Mouse (Mus musculus) liver, adult 2 months (tissue): ENCODE measurements around the gene Sdha. TPM values are rescaled to one million over a fixed set of nuclear protein-coding genes. Genes with fewer than 3 reads are reported as not detected.

Source experiments
- DNase-seq: peaks from one replicate; pipeline ENCODE4 v3.0.0-alpha.2; 2011; ENCODE audit warnings: low read depth, low spot score; ENCODE audit errors: extremely low read depth
- H3K27ac ChIP-seq: fragments of 200-500 bp; replicated peaks from 2 replicates; pipeline ENCODE4 v1.5.1; 2012; ENCODE audit warnings: low read depth, mild to moderate bottlenecking, control low read depth, inconsistent platforms, low read length; ENCODE audit not compliant: insufficient read depth
- H3K27me3 ChIP-seq: fragments of 200-500 bp; 2 replicates; pipeline ENCODE4 v1.6.1; 2012; ENCODE audit warnings: mild to moderate bottlenecking, moderate library complexity, low read length, inconsistent platforms; ENCODE audit not compliant: control insufficient read depth, insufficient read depth
- H3K36me3 ChIP-seq: fragments of 200-500 bp; 2 replicates; pipeline ENCODE4 v1.6.1; 2012; ENCODE audit warnings: low read length, inconsistent platforms; ENCODE audit not compliant: control insufficient read depth, insufficient read depth
- H3K4me1 ChIP-seq: fragments of 200-500 bp; 2 replicates; pipeline ENCODE4 v1.6.1; 2011; ENCODE audit warnings: low read length; ENCODE audit not compliant: control insufficient read depth, insufficient read depth
- H3K4me3 ChIP-seq: fragments of 200-500 bp; 2 replicates; pipeline ENCODE4 v1.5.1; 2011; ENCODE audit warnings: low read depth, mild to moderate bottlenecking, control low read depth, low read length, moderate library complexity; ENCODE audit not compliant: insufficient read depth
- H3K79me2 ChIP-seq: fragments of 200-500 bp; 2 replicates; pipeline ENCODE4 v1.6.1; 2012; ENCODE audit warnings: inconsistent platforms, mild to moderate bottlenecking, low read length, moderate library complexity; ENCODE audit not compliant: control insufficient read depth, insufficient read depth
- H3K9ac ChIP-seq: fragments of 200-500 bp; 2 replicates; pipeline ENCODE4 v1.6.1; 2012; ENCODE audit warnings: low read depth, mild to moderate bottlenecking, control low read depth, inconsistent platforms, low read length
- CTCF ChIP-seq: fragments of 200-500 bp; IDR thresholded peaks from 2 replicates; pipeline ENCODE4 v1.5.1; 2011; ENCODE audit warnings: low read depth, low read length, control low read depth
- POLR2A ChIP-seq: fragments of 200-500 bp; IDR thresholded peaks from 2 replicates; pipeline ENCODE4 v1.6.1; 2011; ENCODE audit warnings: low read length, control low read depth; ENCODE audit not compliant: insufficient read depth; ENCODE audit errors: extremely low read depth
- WGBS: fragments of 180-500 bp; shearing (Covaris S2); methylation state at CpG from one replicate; pipeline ENCODE4 v1.1.7; 2018; 5-methylcytosine and 5-hydroxymethylcytosine counted together
- polyA plus RNA-seq: library from polyadenylated mRNA; depleted of rRNA; stranded (reverse); fragments of >200 nt; gene quantifications from 2 replicates; pipeline ENCODE4 v1.2.3, GENCODE M21; 2012
- total RNA-seq: library from RNA; depleted of rRNA; stranded (reverse); fragments of >200 nt; gene quantifications from 2 replicates; pipeline ENCODE4 v1.2.3, GENCODE M21; 2014

Sdha gene
- total and polyA plus RNA-seq, 2 experiments: 223 to 295 TPM

- Histone ChIP-seq H3K36me3 (peaks cover 6% of the 10 kb centered on the region), H3K27ac (no peak overlapping the region), H3K4me1 (no peaks in the 10 kb centered on the region), H3K9ac (no peak overlapping the region), H3K79me2 (no peaks in the 10 kb centered on the region), H3K4me3 (no peak overlapping the region), H3K27me3 (no peaks in the 10 kb centered on the region)
- TF ChIP-seq POLR2A (no peak), CTCF (no peak)
- 83% methylated on average over 3 of the region's 3 CpGs for WGBS
- DNase-seq: no peak
Observed at GRCm38 (mm10) chr13:74382289-74382688, 32.2 kb upstream of the Sdha start.

- TF ChIP-seq POLR2A (no peak), CTCF (no peak)
- Histone ChIP-seq H3K27ac (no peak overlapping the region), H3K4me3 (no peak overlapping the region), H3K27me3 (no peaks in the 10 kb centered on the region), H3K9ac (no peak overlapping the region), H3K36me3 (peaks cover 10% of the 10 kb centered on the region), H3K4me1 (no peaks in the 10 kb centered on the region), H3K79me2 (no peaks in the 10 kb centered on the region)
- 82% methylated on average over 10 of the region's 10 CpGs for WGBS
- no peak for DNase-seq
Observed at GRCm38 (mm10) chr13:74381533-74382276, 31.6 kb upstream of the Sdha start.

- 13% methylated on average over 8 of the region's 8 CpGs for WGBS
- Histone ChIP-seq H3K4me3 (peak within 1 kb of the TSS; percentile 19; the same call in 1 of the 2 replicates), H3K9ac (peak within 1 kb of the TSS; percentile 10; the same call in 1 of the 2 replicates), H3K36me3 (peaks cover 6% of the 10 kb centered on the region), H3K27ac (peak within 1 kb of the TSS; percentile 1; the same call in 1 of the 2 replicates), H3K79me2 (no peaks in the 10 kb centered on the region), H3K4me1 (peaks cover 7% of the 10 kb centered on the region; the same call in 1 of the 2 replicates), H3K27me3 (no peaks in the 10 kb centered on the region)
- DNase-seq: peak; percentile 74
- TF ChIP-seq CTCF (no peak), POLR2A (no peak)
Observed at GRCm38 (mm10) chr13:74363859-74364235, 13.8 kb upstream of the Sdha start, which contains the start of gene Lrrc14b. TSS of gene Lrrc14b (minus strand) at chr13:74364005.

GRCm38 (mm10) chr13:74363176-74363858, 13.2 kb upstream of the Sdha start:
- peaks cover 7% of the 10 kb centered on the region; the same call in 1 of the 2 replicates for H3K4me1 ChIP-seq

GRCm38 (mm10) chr13:74362218-74362617, 12.1 kb upstream of the Sdha start:
- Histone ChIP-seq H3K9ac (no peak overlapping the region), H3K36me3 (peaks cover 16% of the 10 kb centered on the region), H3K4me3 (no peak overlapping the region), H3K79me2 (no peaks in the 10 kb centered on the region), H3K4me1 (peaks cover 7% of the 10 kb centered on the region; the same call in 1 of the 2 replicates), H3K27me3 (no peaks in the 10 kb centered on the region), H3K27ac (no peak overlapping the region)
- DNase-seq: no peak
- 65% methylated on average over 2 of the region's 2 CpGs for WGBS
- TF ChIP-seq POLR2A (no peak), CTCF (no peak)

More at GRCm38 (mm10) chr13:74363176-74363858, 13.2 kb upstream of the Sdha start:
- Histone ChIP-seq H3K79me2 (no peaks in the 10 kb centered on the region), H3K27me3 (no peaks in the 10 kb centered on the region), H3K36me3 (peaks cover 10% of the 10 kb centered on the region), H3K27ac (peak overlapping the region; percentile 1; the same call in 1 of the 2 replicates), H3K9ac (peak overlapping the region; percentile 10; the same call in 1 of the 2 replicates), H3K4me3 (peak overlapping the region; percentile 19; the same call in 1 of the 2 replicates)
- TF ChIP-seq CTCF (no peak), POLR2A (no peak)
- DNase-seq: peak; percentile 48
- 70% methylated on average over 13 of the region's 13 CpGs for WGBS
